Mouse (Mus musculus): ENCODE measurements at regions not wholly inside any gene's neighbourhood (a gene's known extent, or its start where the extent isn't known, plus 50 kb on each side); places are given as distances from the start of the nearest gene placed in this dataset.
"Not testable (repeated sequence)": the region's sequence is repeated elsewhere in the genome, so short reads cannot be mapped to it uniquely, and the experiment has no call there.

GRCm38 (mm10) chr14:53109732-53110131, 614.2 kb upstream of the Olfr1507 start:
- TF ChIP-seq CTCF (IDR thresholded peaks at IDR 0.05; ENCODE audit: borderline replicate concordance, control insufficient read depth, extremely low read depth, insufficient read depth, low read length, poor library complexity); POLR2A (IDR thresholded peaks at IDR 0.05; ENCODE audit: control insufficient read depth, extremely low read depth, insufficient read depth, low read length, poor library complexity): not testable (repeated sequence)
